Mouse (Mus musculus): ENCODE data around the gene D930048N14Rik.

DNA sequence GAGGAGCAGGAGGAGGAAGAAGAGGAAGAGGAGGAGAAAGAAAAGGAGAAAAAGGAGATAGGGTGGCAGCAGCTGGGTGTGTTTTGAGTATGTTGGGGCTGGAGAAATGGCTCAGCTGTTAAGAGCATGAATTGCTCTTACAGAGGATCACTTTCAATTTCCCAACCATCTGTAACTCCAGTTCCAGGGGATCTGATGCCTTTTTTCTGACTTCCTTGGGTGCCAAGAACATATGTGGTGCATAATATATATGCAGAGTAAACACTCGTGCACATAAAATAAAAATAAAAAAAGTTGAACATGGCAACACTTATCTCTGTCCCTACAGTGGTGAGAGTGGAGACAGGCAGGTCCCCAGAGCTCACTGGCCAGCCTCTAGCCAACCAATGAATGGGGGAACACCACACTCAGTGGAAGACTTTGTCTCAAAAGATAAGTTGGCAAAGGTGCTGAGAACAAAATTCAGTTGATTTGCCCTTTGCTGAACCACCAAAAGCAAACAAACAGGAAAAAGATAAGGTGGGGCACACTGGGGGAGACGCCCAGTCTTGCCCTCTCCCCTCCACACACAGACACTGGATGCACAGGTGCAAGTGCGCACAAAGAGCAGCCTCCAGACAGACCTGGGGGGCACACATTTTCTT lies 41.4 kb upstream of the D930048N14Rik start:
- TF ChIP-seq EP300 (IDR thresholded peaks at IDR 0.05; ENCODE audit: low read depth): no peak
- no peak for TF ChIP-seq CTCF (IDR thresholded peaks at IDR 0.05; ENCODE audit: low read depth)

All from heart, postnatal 0 days (tissue).